Mouse (Mus musculus): ENCODE results near the gene Pogz.

DNA sequence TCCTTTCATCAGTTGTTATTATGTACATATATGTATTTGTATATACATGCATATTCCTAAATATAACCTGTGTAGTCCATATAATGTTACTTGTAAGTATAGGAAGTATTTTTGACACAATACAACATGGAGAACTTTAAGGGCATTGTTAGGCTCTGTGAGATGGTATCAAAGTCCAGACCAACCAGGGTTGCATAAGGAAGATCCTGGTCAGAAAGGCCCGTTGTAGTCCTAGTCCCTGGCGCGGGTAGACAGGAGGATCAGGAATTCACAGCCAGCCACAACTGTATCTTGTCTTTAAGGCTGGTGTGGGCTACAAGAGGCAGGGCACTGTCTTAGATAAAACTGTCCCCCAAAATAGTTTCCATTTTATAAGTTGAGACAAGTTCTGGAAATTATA, 31.6 kb downstream of the Pogz start:
- TF ChIP-seq GATA1 (IDR thresholded peaks at IDR 0.05; ENCODE audit: borderline replicate concordance, low read length) = no peak
- no peak for TF ChIP-seq FLI1 (IDR thresholded peaks at IDR 0.05; ENCODE audit: low read length)
